Mouse (Mus musculus) neural tube, embryonic 13.5 days (tissue): ENCODE results near the gene Pygb. TPM values are rescaled to one million over a fixed set of nuclear protein-coding genes. Genes with fewer than 3 reads are reported as not detected.
A peak's percentile ranks its signal among the peaks of the same experiment; 100 is the strongest.

ENCODE experiments used
- ATAC-seq: fragments of 200-750 bp; cut with Nextera tagmentation; 2 replicates; pipeline ENCODE4 v1.8.0; 2017; ENCODE audit warnings: low read depth, mild to moderate bottlenecking, moderate TSS enrichment, moderate library complexity
- H3K27ac ChIP-seq: fragments of 300-500 bp; sonication (generic); replicated peaks from 2 replicates; pipeline ENCODE4 v1.5.1; 2015; ENCODE audit warnings: moderate library complexity, mild to moderate bottlenecking, inconsistent platforms
- H3K27me3 ChIP-seq: fragments of 300-500 bp; sonication (generic); 2 replicates; pipeline ENCODE4 v1.6.1; 2015; ENCODE audit warnings: mild to moderate bottlenecking, inconsistent platforms
- H3K36me3 ChIP-seq: fragments of 300-500 bp; sonication (generic); 2 replicates; pipeline ENCODE4 v1.6.1; 2015; ENCODE audit warnings: mild to moderate bottlenecking, inconsistent platforms
- H3K4me1 ChIP-seq: fragments of 300-500 bp; sonication (generic); replicated peaks from 2 replicates; pipeline ENCODE4 v1.6.1; 2015; ENCODE audit warnings: inconsistent platforms
- H3K4me2 ChIP-seq: fragments of 300-500 bp; sonication (generic); 2 replicates; pipeline ENCODE4 v1.6.1; 2015; ENCODE audit warnings: inconsistent platforms, mild to moderate bottlenecking, moderate library complexity
- H3K4me3 ChIP-seq: fragments of 300-500 bp; sonication (generic); 2 replicates; pipeline ENCODE4 v1.5.1; 2015; ENCODE audit warnings: mild to moderate bottlenecking, inconsistent platforms
- H3K9ac ChIP-seq: fragments of 300-500 bp; sonication (generic); 2 replicates; pipeline ENCODE4 v1.6.1; 2015; ENCODE audit warnings: moderate library complexity, mild to moderate bottlenecking, inconsistent platforms
- H3K9me3 ChIP-seq: fragments of 300-500 bp; sonication (generic); 2 replicates; pipeline ENCODE4 v1.6.1; 2016; ENCODE audit warnings: inconsistent platforms
- WGBS: fragments of 180-500 bp; shearing (Covaris S2); methylation state at CpG from one replicate; pipeline ENCODE4 v1.1.7; 2015; 5-methylcytosine and 5-hydroxymethylcytosine counted together
- polyA plus RNA-seq: library from polyadenylated mRNA; unstranded; fragments of >200 nt; fragmentation: Nextera tagmentation; extraction: Ambion mirVana; gene quantifications from 2 replicates; pipeline ENCODE4 v1.2.1, GENCODE M21; 2015

The Pygb gene
- polyA plus RNA-seq, 1 experiment from 2014 or later = 101 TPM

- no peaks in the 10 kb centered on the region for H3K27me3 ChIP-seq
- peaks cover 66% of the 10 kb centered on the region for H3K36me3 ChIP-seq
- no peaks in the 10 kb centered on the region for H3K4me1 ChIP-seq
- ATAC-seq = no peak
- H3K9me3 ChIP-seq = no peaks in the 10 kb centered on the region
- H3K4me2 ChIP-seq = no peak overlapping the region
- 92% methylated on average over 5 of the region's 5 CpGs for WGBS
- H3K9ac ChIP-seq = no peak overlapping the region
- no peak overlapping the region for H3K4me3 ChIP-seq
- no peak overlapping the region for H3K27ac ChIP-seq
These were observed 14.1 kb downstream of the Pygb start for GRCm38 (mm10) chr2:150800616-150801015.

- H3K27me3 ChIP-seq = no peaks in the 10 kb centered on the region
- 100% methylated on average over 1 of the region's 1 CpGs for WGBS
- no peak for ATAC-seq
- H3K9ac ChIP-seq = no peak overlapping the region
- H3K4me1 ChIP-seq = no peaks in the 10 kb centered on the region
- no peak overlapping the region for H3K27ac ChIP-seq
- no peaks in the 10 kb centered on the region for H3K9me3 ChIP-seq
- peaks cover 70% of the 10 kb centered on the region for H3K36me3 ChIP-seq
- H3K4me2 ChIP-seq = no peak overlapping the region
- H3K4me3 ChIP-seq = no peak overlapping the region
These were observed 16.5 kb downstream of the Pygb start for GRCm38 (mm10) chr2:150803035-150803434.

- no peaks in the 10 kb centered on the region for H3K9me3 ChIP-seq
- no peak overlapping the region for H3K9ac ChIP-seq
- H3K4me1 ChIP-seq = no peaks in the 10 kb centered on the region
- no peak overlapping the region for H3K4me3 ChIP-seq
- peak overlapping the region; percentile 49; the same call in 1 of the 2 replicates for H3K27ac ChIP-seq
- ATAC-seq = peak; percentile 79
- H3K4me2 ChIP-seq = no peak overlapping the region
- 69% methylated on average over 6 of the region's 6 CpGs for WGBS
- no peaks in the 10 kb centered on the region for H3K27me3 ChIP-seq
- H3K36me3 ChIP-seq = peaks cover 81% of the 10 kb centered on the region
These were observed 21.8 kb downstream of the Pygb start for GRCm38 (mm10) chr2:150808381-150808780.

- no peak overlapping the region for H3K4me3 ChIP-seq
- H3K9me3 ChIP-seq = no peaks in the 10 kb centered on the region
- no peaks in the 10 kb centered on the region for H3K27me3 ChIP-seq
- ATAC-seq = 0 out of 2 replicates have a peak, but pooled peaks have one; percentile 11
- H3K27ac ChIP-seq = no peak overlapping the region
- no peaks in the 10 kb centered on the region for H3K4me1 ChIP-seq
- peaks cover 84% of the 10 kb centered on the region for H3K36me3 ChIP-seq
- WGBS = 92% methylated on average over 6 of the region's 6 CpGs
- no peak overlapping the region for H3K4me2 ChIP-seq
- no peak overlapping the region for H3K9ac ChIP-seq
These were observed 22.3 kb downstream of the Pygb start for GRCm38 (mm10) chr2:150808812-150809211.

GRCm38 (mm10) chr2:150810603-150811002 is 24.1 kb downstream of the Pygb start:
- Histone ChIP-seq H3K4me2 (no peak overlapping the region), H3K27ac (no peak overlapping the region), H3K4me3 (no peak overlapping the region), H3K27me3 (no peaks in the 10 kb centered on the region), H3K9ac (no peak overlapping the region), H3K36me3 (peaks cover 88% of the 10 kb centered on the region), H3K4me1 (no peaks in the 10 kb centered on the region), H3K9me3 (no peaks in the 10 kb centered on the region)
- ATAC-seq = no peak
- 91% methylated on average over 5 of the region's 5 CpGs for WGBS

GRCm38 (mm10) chr2:150812816-150813215 is 26.3 kb downstream of the Pygb start:
- no peak overlapping the region for H3K4me2 ChIP-seq
- H3K36me3 ChIP-seq = peaks cover 90% of the 10 kb centered on the region
- no peak for ATAC-seq
- 92% methylated on average over 6 of the region's 6 CpGs for WGBS
- no peaks in the 10 kb centered on the region for H3K9me3 ChIP-seq
- H3K27ac ChIP-seq = no peak overlapping the region
- H3K9ac ChIP-seq = no peak overlapping the region
- H3K4me1 ChIP-seq = no peaks in the 10 kb centered on the region
- H3K27me3 ChIP-seq = no peaks in the 10 kb centered on the region
- H3K4me3 ChIP-seq = no peak overlapping the region

- no peak overlapping the region for H3K9ac ChIP-seq
- no peak overlapping the region for H3K4me2 ChIP-seq
- no peaks in the 10 kb centered on the region for H3K4me1 ChIP-seq
- no peak overlapping the region for H3K4me3 ChIP-seq
- peaks cover 88% of the 10 kb centered on the region for H3K36me3 ChIP-seq
- ATAC-seq = no peak
- H3K27ac ChIP-seq = no peak overlapping the region
- H3K27me3 ChIP-seq = no peaks in the 10 kb centered on the region
- 92% methylated on average over 18 of the region's 18 CpGs for WGBS
- no peaks in the 10 kb centered on the region for H3K9me3 ChIP-seq
These were observed 30.3 kb downstream of the Pygb start for GRCm38 (mm10) chr2:150816676-150817402.

GRCm38 (mm10) chr2:150818742-150819141 is 32.2 kb downstream of the Pygb start:
- WGBS = 85% methylated on average over 8 of the region's 8 CpGs
- no peak for ATAC-seq

GRCm38 (mm10) chr2:150820720-150821119 is 34.2 kb downstream of the Pygb start:
- Histone ChIP-seq H3K9ac (no peak overlapping the region), H3K36me3 (peaks cover 84% of the 10 kb centered on the region), H3K27me3 (no peaks in the 10 kb centered on the region), H3K4me1 (no peaks in the 10 kb centered on the region), H3K4me3 (no peak overlapping the region), H3K4me2 (no peak overlapping the region), H3K27ac (no peak overlapping the region), H3K9me3 (no peaks in the 10 kb centered on the region)
- ATAC-seq = no peak
- 87% methylated on average over 8 of the region's 8 CpGs for WGBS

More at GRCm38 (mm10) chr2:150818742-150819141, 32.2 kb downstream of the Pygb start:
- Histone ChIP-seq H3K4me2 (no peak overlapping the region), H3K4me3 (no peak overlapping the region), H3K27me3 (no peaks in the 10 kb centered on the region), H3K9me3 (no peaks in the 10 kb centered on the region), H3K27ac (no peak overlapping the region), H3K36me3 (peaks cover 82% of the 10 kb centered on the region), H3K9ac (no peak overlapping the region), H3K4me1 (no peaks in the 10 kb centered on the region)

GRCm38 (mm10) chr2:150822987-150823386 is 36.5 kb downstream of the Pygb start:
- no peak for ATAC-seq
- Histone ChIP-seq H3K4me1 (no peaks in the 10 kb centered on the region), H3K9me3 (no peaks in the 10 kb centered on the region), H3K36me3 (peaks cover 84% of the 10 kb centered on the region), H3K9ac (no peak overlapping the region), H3K27ac (no peak overlapping the region), H3K27me3 (no peaks in the 10 kb centered on the region), H3K4me3 (no peak overlapping the region), H3K4me2 (no peak overlapping the region)
- WGBS = 83% methylated on average over 8 of the region's 8 CpGs

GRCm38 (mm10) chr2:150826426-150826825 is 39.9 kb downstream of the Pygb start:
- Histone ChIP-seq H3K27ac (no peak overlapping the region), H3K9me3 (no peaks in the 10 kb centered on the region), H3K4me3 (no peak overlapping the region), H3K4me2 (no peak overlapping the region), H3K36me3 (peaks cover 90% of the 10 kb centered on the region), H3K27me3 (no peaks in the 10 kb centered on the region), H3K4me1 (no peaks in the 10 kb centered on the region), H3K9ac (no peak overlapping the region)
- WGBS = 90% methylated on average over 3 of the region's 3 CpGs
- ATAC-seq = no peak

- ATAC-seq = no peak
- Histone ChIP-seq H3K36me3 (peaks cover 99% of the 10 kb centered on the region), H3K9me3 (no peaks in the 10 kb centered on the region), H3K27me3 (no peaks in the 10 kb centered on the region), H3K4me3 (no peak overlapping the region), H3K27ac (no peak overlapping the region), H3K4me1 (no peaks in the 10 kb centered on the region), H3K9ac (no peak overlapping the region), H3K4me2 (no peak overlapping the region)
- WGBS = 93% methylated on average over 3 of the region's 3 CpGs
These were observed 41.6 kb downstream of the Pygb start for GRCm38 (mm10) chr2:150828164-150828563.

- H3K4me1 ChIP-seq = no peaks in the 10 kb centered on the region
- no peak overlapping the region for H3K9ac ChIP-seq
- no peak for ATAC-seq
- peaks cover 100% of the 10 kb centered on the region for H3K36me3 ChIP-seq
- H3K9me3 ChIP-seq = no peaks in the 10 kb centered on the region
- no peaks in the 10 kb centered on the region for H3K27me3 ChIP-seq
- WGBS = 88% methylated on average over 4 of the region's 4 CpGs
- H3K4me2 ChIP-seq = no peak overlapping the region
- H3K27ac ChIP-seq = no peak overlapping the region
- no peak overlapping the region for H3K4me3 ChIP-seq
These were observed 42.1 kb downstream of the Pygb start for GRCm38 (mm10) chr2:150828654-150829053.
